Mouse (Mus musculus): ENCODE data around the gene Pomgnt1. TPM values are rescaled to one million over a fixed set of nuclear protein-coding genes. Genes with fewer than 3 reads are reported as not detected.

The Pomgnt1 gene
- polyA plus RNA-seq, 1 experiment from 2014 or later = 74.8 TPM

DNA sequence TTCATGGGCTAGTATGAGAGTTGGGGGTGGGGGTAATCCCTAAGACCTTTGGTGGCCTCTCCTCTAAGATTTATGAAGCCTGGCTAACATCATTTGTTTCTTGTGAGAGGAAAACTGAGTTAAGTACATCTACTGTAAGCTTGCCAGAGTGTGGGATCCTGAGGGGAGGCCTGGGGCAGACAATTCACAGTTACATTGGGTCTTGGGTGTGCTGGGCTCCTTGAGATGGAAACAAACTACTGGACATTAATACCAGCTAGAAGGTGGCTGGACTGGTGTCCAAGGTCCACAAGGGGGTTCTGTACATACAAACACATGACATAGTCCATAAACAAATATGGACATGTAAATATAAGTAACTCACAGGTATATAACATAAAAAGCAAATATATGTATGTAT, 51.5 kb downstream of the Pomgnt1 start:
- no peak overlapping the region; the same call in 1 of the 2 replicates for H3K9ac ChIP-seq (replicated peaks)
- ATAC-seq (ENCODE audit: insufficient number of reproducible peaks, insufficient read depth, low FRiP score, low TSS enrichment, low read depth) = no peak
- H3K36me3 ChIP-seq = no peaks in the 10 kb centered on the region
- no peak overlapping the region for H3K4me2 ChIP-seq
- no peaks in the 10 kb centered on the region for H3K9me3 ChIP-seq
- no peaks in the 10 kb centered on the region for H3K27me3 ChIP-seq
- peaks cover 29% of the 10 kb centered on the region for H3K4me1 ChIP-seq (replicated peaks)
- no peak overlapping the region for H3K27ac ChIP-seq
- H3K4me3 ChIP-seq (replicated peaks) = no peak overlapping the region

DNA sequence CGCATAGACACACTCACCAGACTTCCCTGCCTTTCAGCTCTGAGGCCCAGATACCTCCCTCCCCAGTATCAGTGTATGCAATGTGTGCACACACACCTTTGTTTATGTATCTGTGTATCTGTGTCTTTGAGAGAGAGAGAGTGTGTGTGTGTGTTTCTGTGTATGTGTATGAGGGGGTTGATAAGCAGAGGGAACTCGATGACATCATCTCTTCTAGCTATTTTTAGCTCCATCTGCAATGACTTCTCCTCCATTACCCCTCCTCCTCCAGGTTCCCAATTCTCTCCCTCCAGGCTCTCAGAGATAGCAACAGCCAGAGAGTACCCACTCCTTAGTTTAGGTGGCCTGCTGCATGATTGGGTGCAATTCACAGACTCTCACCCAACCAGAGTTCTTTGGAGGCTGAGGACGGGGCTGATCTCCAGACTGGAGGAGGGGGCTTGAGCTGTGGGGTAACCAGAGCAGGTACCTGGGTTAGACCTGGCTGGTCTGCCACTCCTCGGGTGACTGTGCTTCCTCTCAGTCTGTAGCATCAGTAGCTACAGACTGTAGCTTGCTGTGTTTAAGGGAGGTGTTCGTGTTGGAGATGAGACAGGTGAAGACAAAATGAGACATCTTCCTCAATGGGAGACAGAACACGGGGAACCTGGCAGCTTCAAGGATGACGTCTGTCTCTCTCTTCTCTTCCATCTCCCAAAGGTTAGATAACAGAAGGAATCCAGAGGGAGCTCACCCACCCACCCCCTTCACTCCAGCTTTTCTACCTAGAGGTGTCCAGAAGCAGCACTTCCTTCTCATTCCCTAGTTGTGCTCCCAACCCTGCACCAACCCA, 52.3 kb downstream of the Pomgnt1 start:
- no peak for ATAC-seq (ENCODE audit: insufficient number of reproducible peaks, insufficient read depth, low FRiP score, low TSS enrichment, low read depth)
- Histone ChIP-seq H3K27me3 (no peaks in the 10 kb centered on the region), H3K4me1 (replicated peaks) (peaks cover 29% of the 10 kb centered on the region), H3K9me3 (no peaks in the 10 kb centered on the region), H3K4me3 (replicated peaks) (no peak overlapping the region), H3K27ac (no peak overlapping the region), H3K9ac (replicated peaks) (no peak overlapping the region), H3K36me3 (no peaks in the 10 kb centered on the region), H3K4me2 (peak overlapping the region; percentile 26; the same call in 1 of the 2 replicates)
- 66% methylated on average over 7 of the region's 7 CpGs for WGBS

DNA sequence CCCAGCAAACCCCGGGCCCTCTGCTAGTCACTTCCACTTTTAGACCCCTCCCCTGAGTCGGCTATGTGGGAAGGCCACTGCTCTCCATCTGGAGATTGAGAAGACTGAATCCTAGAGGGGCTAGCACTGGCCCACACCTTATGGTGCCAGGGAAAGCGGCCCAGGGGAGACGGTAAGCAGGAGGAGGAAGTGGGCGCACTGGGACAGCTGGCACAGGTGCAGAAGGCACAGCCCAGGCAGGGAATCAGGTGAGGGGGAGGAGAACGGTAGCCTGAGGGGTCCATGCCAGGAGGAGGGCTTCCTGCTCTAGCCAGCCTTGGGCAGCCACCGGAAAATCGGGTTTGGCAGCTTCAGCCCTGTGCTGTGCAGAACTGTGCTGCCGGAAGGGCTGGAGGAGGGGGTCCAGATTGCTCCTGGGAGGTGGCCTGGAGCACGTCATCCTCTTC, 52.9 kb downstream of the Pomgnt1 start:
- Histone ChIP-seq H3K4me1 (replicated peaks) (peaks cover 29% of the 10 kb centered on the region), H3K4me3 (replicated peaks) (no peak overlapping the region), H3K27ac (no peak overlapping the region), H3K9me3 (no peaks in the 10 kb centered on the region), H3K4me2 (peak overlapping the region; percentile 26), H3K27me3 (no peaks in the 10 kb centered on the region), H3K9ac (replicated peaks) (no peak overlapping the region), H3K36me3 (no peaks in the 10 kb centered on the region)
- 25% methylated on average over 10 of the region's 10 CpGs for WGBS
- ATAC-seq (ENCODE audit: insufficient number of reproducible peaks, insufficient read depth, low FRiP score, low TSS enrichment, low read depth) = peak; percentile 48; the same call in 1 of the 2 replicates

DNA sequence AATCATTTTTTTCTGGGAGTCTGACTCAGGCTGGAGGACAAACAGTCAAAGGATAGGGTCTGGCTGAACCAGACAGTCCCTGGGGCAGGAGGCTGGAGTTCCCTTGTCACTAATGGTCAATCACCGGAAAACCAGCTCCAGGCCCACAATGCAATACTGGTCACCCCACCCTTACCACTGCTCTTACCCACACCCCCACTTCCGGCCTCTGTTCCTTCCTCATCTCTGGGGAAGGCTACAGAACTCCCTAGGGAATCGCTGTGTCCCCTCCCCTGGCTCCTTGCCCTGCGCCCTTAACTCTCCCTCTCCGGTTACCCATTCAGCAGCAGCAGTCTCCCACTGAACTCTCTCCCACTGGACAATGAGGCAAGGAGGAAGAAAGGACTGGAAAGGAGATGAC, 53.5 kb downstream of the Pomgnt1 start:
- H3K4me3 ChIP-seq (replicated peaks) = no peak overlapping the region
- H3K4me2 ChIP-seq = peak overlapping the region; percentile 26; the same call in 1 of the 2 replicates
- H3K4me1 ChIP-seq (replicated peaks) = peaks cover 29% of the 10 kb centered on the region
- H3K9ac ChIP-seq (replicated peaks) = no peak overlapping the region
- 30% methylated on average over 5 of the region's 5 CpGs for WGBS
- no peaks in the 10 kb centered on the region for H3K36me3 ChIP-seq
- no peaks in the 10 kb centered on the region for H3K27me3 ChIP-seq
- ATAC-seq (ENCODE audit: insufficient number of reproducible peaks, insufficient read depth, low FRiP score, low TSS enrichment, low read depth) = no peak
- peak overlapping the region; percentile 3; the same call in 1 of the 2 replicates for H3K27ac ChIP-seq
- no peaks in the 10 kb centered on the region for H3K9me3 ChIP-seq

DNA sequence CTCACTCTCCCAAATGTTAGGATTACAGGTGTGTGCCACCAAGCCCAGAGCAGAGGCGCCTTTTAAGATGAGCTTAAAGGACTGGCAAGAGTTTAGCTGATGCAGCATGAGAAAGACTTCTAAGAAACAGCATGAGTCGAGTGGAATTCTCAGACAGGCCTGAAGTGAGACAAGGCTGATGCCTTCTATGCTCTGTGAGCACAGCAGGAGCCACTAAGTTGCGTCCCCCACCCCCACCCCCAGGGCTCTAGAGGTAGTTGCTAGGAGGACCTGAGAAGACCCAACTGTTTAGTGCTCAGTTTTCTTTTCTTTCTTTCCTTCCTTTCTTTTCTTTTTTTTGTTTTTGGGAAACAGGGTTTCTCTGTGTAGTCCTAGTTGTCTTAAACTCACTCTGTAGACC, 58.4 kb downstream of the Pomgnt1 start:
- H3K4me1 ChIP-seq (replicated peaks) = peaks cover 7% of the 10 kb centered on the region
- H3K36me3 ChIP-seq = no peaks in the 10 kb centered on the region
- WGBS = 49% methylated on average over 3 of the region's 3 CpGs
- H3K9ac ChIP-seq (replicated peaks) = no peak overlapping the region
- no peak overlapping the region for H3K4me2 ChIP-seq
- H3K27ac ChIP-seq = no peak overlapping the region
- H3K27me3 ChIP-seq = no peaks in the 10 kb centered on the region
- H3K4me3 ChIP-seq (replicated peaks) = no peak overlapping the region
- H3K9me3 ChIP-seq = no peaks in the 10 kb centered on the region
- no peak for ATAC-seq (ENCODE audit: insufficient number of reproducible peaks, insufficient read depth, low FRiP score, low TSS enrichment, low read depth)

DNA sequence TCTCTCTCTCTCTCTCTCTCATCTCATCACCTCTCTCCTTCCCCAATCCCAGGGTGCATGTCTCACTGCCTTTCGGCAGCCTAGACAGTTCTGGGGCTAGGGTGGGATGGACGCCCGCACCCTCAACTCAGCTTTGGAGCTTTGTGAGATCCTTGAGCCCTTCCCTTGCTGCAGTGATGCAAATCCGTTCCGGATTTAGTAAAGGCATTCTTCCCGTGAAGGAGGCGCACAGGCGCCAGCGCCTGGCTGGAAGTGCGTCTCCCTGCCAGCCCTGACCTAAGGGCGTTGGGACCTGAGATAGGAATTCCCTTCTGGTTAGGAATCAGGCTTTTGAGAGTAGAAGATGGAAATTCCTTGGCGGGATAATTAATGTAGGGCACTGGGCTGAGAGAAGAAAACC, 59.1 kb downstream of the Pomgnt1 start:
- ATAC-seq (ENCODE audit: insufficient number of reproducible peaks, insufficient read depth, low FRiP score, low TSS enrichment, low read depth) = no peak
- Histone ChIP-seq H3K4me1 (replicated peaks) (peaks cover 4% of the 10 kb centered on the region; the same call in 1 of the 2 replicates), H3K9me3 (no peaks in the 10 kb centered on the region), H3K9ac (replicated peaks) (0 out of 2 replicates have a peak overlapping the region, but pooled peaks have one; percentile 23), H3K27me3 (no peaks in the 10 kb centered on the region), H3K4me3 (replicated peaks) (peak overlapping the region; percentile 6; the same call in 1 of the 2 replicates), H3K4me2 (peak overlapping the region; percentile 45), H3K27ac (no peak overlapping the region), H3K36me3 (no peaks in the 10 kb centered on the region)
- WGBS = 8% methylated on average over 12 of the region's 12 CpGs

DNA sequence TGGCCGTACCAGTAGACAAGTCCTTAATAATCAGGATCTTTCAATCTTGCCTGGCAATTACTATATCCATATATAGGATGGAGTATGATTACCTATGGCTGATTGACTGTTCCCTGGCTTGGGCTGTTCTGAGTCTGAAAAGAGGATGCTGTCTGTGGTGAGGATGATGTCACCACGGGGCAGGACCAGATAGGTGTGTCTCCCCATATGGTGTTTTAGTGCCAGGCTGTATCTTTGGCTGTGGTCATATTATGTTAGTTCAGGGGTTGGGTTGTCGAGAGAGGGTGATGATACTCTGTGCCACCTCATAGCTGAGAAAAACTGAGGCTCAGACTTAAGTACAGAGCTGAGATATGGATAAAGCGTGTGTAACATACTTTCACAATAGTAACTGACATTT, 61.4 kb downstream of the Pomgnt1 start:
- ATAC-seq (ENCODE audit: insufficient number of reproducible peaks, insufficient read depth, low FRiP score, low TSS enrichment, low read depth) = no peak
- Histone ChIP-seq H3K27me3 (no peaks in the 10 kb centered on the region), H3K4me3 (replicated peaks) (no peak overlapping the region), H3K9me3 (no peaks in the 10 kb centered on the region), H3K4me2 (no peak overlapping the region), H3K9ac (replicated peaks) (no peak overlapping the region), H3K4me1 (replicated peaks) (peaks cover 4% of the 10 kb centered on the region; the same call in 1 of the 2 replicates), H3K27ac (no peak overlapping the region), H3K36me3 (no peaks in the 10 kb centered on the region)
- WGBS = 93% methylated on average over 4 of the region's 4 CpGs

DNA sequence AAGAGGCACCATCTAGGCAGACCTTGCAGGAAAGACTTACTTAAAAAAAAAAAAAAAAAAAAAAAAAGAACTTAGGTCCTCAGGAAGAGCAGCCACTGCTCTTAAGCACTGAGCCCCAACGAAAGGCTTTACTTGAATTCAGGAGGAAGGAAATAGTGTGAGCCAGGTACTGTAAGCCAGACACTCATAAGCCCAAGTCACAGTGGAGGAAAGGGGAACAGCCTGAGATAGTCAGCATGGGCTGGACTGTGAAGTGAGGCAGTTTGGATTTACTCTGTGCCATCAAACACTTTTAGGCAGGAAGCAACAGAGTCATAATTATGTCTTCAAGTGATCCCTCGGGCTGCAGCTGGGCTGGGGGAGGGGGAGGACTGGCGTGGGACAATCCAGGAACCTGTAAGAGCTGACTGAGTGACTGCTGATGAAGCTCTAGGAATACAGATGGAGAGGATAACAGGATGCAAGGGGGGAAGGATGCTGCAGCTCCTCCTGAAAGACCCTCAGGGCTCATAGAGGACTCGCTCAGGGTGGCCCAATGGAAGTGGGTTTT, 68.7 kb downstream of the Pomgnt1 start:
- 17% methylated on average over 4 of the region's 4 CpGs for WGBS
- no peak for ATAC-seq (ENCODE audit: insufficient number of reproducible peaks, insufficient read depth, low FRiP score, low TSS enrichment, low read depth)

DNA sequence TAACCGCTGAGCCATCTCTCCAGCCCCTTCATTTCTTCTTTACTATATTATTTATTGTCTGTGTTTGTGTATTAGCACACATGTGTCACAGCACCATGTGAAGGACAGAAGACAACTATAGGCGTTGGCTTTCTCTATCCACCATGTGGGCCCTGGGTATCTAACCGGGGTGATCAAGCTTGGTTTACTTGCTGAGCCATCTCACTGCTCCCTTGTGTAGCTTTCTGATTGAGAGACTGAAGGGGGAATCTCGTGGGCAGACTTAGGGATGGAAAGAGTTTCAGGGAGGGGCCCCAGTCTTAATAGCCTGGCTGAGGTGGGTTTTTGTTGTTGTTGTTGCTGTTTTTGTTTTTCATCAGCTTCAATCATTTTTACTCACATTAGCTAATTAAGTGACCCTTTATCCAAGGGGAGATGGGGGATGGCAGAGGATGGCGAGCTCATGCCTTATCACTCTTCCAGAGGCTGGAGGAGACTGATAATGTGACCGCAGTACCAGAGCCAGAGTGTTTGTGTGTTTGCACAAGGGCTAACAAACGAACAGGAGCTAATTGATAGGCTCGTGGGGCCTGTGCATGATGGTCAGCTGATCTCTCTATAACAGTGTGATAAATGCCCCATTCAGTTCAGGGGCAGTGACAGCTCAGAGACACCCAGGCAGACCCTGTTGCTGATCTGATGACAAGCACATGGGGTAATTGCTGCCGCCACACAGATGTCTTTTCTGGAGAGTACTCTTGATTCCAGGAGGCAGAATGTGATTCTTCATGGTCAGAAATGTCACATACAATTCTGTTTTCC, 70.1 kb downstream of the Pomgnt1 start:
- ATAC-seq (ENCODE audit: insufficient number of reproducible peaks, insufficient read depth, low FRiP score, low TSS enrichment, low read depth) = no peak
- no peak overlapping the region for H3K4me3 ChIP-seq (replicated peaks)
- no peak overlapping the region for H3K27ac ChIP-seq
- H3K4me1 ChIP-seq (replicated peaks) = peaks cover 6% of the 10 kb centered on the region; the same call in 1 of the 2 replicates
- H3K9me3 ChIP-seq = no peaks in the 10 kb centered on the region
- H3K4me2 ChIP-seq = no peak overlapping the region
- H3K36me3 ChIP-seq = no peaks in the 10 kb centered on the region
- no peak overlapping the region for H3K9ac ChIP-seq (replicated peaks)
- no peaks in the 10 kb centered on the region for H3K27me3 ChIP-seq
- 65% methylated on average over 9 of the region's 9 CpGs for WGBS

More for the DNA sequence above, 68.7 kb downstream of the Pomgnt1 start:
- H3K27ac ChIP-seq = no peak overlapping the region
- H3K27me3 ChIP-seq = no peaks in the 10 kb centered on the region
- no peaks in the 10 kb centered on the region for H3K36me3 ChIP-seq
- no peak overlapping the region for H3K9ac ChIP-seq (replicated peaks)
- H3K4me1 ChIP-seq (replicated peaks) = peaks cover 6% of the 10 kb centered on the region; the same call in 1 of the 2 replicates
- no peaks in the 10 kb centered on the region for H3K9me3 ChIP-seq
- H3K4me2 ChIP-seq = no peak overlapping the region
- no peak overlapping the region for H3K4me3 ChIP-seq (replicated peaks)

DNA sequence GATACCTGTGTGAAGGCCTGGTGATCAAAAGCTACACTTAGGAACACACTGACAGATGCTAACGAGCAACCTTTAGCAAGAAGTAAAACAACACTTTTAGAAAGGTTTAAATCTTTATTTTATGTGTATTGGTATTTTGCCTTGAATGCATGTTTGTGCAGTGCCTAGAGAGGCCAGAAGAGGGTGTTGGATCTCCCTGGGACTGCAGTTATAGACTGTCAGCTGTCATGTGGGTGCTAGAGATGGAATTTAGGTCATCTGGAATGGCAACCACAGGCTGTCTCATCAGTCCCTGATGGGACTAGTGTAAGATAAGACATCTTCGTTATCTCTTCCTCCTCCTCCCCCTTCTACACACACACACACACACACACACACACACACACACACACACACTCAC, 74.8 kb downstream of the Pomgnt1 start:
- H3K9me3 ChIP-seq = no peaks in the 10 kb centered on the region
- H3K4me2 ChIP-seq = no peak overlapping the region
- H3K4me3 ChIP-seq (replicated peaks) = no peak overlapping the region
- 77% methylated on average over 1 of the region's 2 CpGs for WGBS
- H3K9ac ChIP-seq (replicated peaks) = no peak overlapping the region
- no peaks in the 10 kb centered on the region for H3K4me1 ChIP-seq (replicated peaks)
- ATAC-seq (ENCODE audit: insufficient number of reproducible peaks, insufficient read depth, low FRiP score, low TSS enrichment, low read depth) = no peak
- no peaks in the 10 kb centered on the region for H3K36me3 ChIP-seq
- no peak overlapping the region for H3K27ac ChIP-seq
- H3K27me3 ChIP-seq = no peaks in the 10 kb centered on the region

DNA sequence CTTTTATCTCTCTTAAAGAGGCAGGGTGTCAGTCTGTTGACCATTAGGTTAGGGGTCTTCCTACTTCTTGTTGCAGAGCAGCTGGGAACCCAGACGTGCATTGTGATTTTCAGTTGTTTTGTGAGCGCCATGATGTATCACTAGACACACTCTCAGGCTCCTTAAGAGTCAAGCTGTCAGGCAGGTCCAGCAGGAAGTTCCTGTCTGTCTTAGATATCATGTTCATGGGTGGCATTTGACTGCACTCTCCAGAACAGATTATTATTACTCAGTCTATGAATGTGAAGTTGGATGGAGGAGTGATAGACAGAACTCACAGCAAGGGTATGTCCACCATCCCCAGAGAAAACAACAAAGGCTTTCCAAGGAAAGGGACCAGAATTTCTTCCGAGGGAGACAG, 80.8 kb downstream of the Pomgnt1 start:
- Histone ChIP-seq H3K4me1 (replicated peaks) (no peaks in the 10 kb centered on the region), H3K4me3 (replicated peaks) (no peak overlapping the region), H3K27ac (no peak overlapping the region), H3K27me3 (no peaks in the 10 kb centered on the region), H3K4me2 (no peak overlapping the region), H3K36me3 (no peaks in the 10 kb centered on the region), H3K9ac (replicated peaks) (no peak overlapping the region), H3K9me3 (no peaks in the 10 kb centered on the region)
- WGBS = 71% methylated on average over 3 of the region's 3 CpGs
- no peak for ATAC-seq (ENCODE audit: insufficient number of reproducible peaks, insufficient read depth, low FRiP score, low TSS enrichment, low read depth)

Data from limb, embryonic 12.5 days (tissue).